Mouse (Mus musculus): ENCODE data around the gene Mmp28. TPM values are rescaled to one million over a fixed set of nuclear protein-coding genes. Genes with fewer than 3 reads are reported as not detected.

Mmp28 gene
- polyA plus RNA-seq, 1 experiment = 0.52 TPM

DNA sequence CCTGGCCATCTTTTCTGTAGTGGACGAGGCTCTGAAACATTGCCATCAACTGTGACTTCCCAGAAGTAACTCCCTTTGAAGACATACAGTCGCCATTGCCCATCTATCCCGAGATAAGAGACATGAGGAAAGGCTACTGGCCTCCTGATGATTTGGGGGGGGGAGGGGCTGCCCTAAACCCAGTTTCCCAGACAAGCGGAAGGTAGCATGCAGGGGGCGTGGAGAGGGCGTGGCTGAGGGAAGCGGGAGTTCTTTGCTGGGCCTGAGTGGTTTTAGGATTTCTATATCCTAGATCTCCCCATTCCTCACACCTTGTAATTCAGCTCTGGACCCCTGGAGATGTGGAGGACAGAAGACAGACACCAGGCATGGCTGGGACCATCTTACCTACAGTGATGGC, 19.0 kb downstream of the Mmp28 start:
- peak overlapping the region; percentile 15; the same call in 1 of the 2 replicates for H3K4me3 ChIP-seq (ENCODE audit: low read depth, low read length)
- no peaks in the 10 kb centered on the region for H3K9me3 ChIP-seq (replicated peaks; ENCODE audit: control insufficient read depth, insufficient read depth, low read length, poor library complexity, severe bottlenecking)
- TF ChIP-seq POLR2A (IDR thresholded peaks at IDR 0.05; ENCODE audit: insufficient read depth, low read length) (no peak), EP300 (IDR thresholded peaks at IDR 0.05; ENCODE audit: insufficient read depth, low read depth, low read length) (no peak), CTCF (IDR thresholded peaks at IDR 0.05; ENCODE audit: low read depth, low read length) (no peak)
- peaks cover 11% of the 10 kb centered on the region for H3K4me1 ChIP-seq (ENCODE audit: control insufficient read depth, insufficient read depth, low read length)
- H3K9ac ChIP-seq (ENCODE audit: low read depth, poor library complexity, severe bottlenecking) = 0 out of 2 replicates have a peak overlapping the region, but pooled peaks have one; percentile 48
- H3K27me3 ChIP-seq (ENCODE audit: control insufficient read depth, insufficient read depth, low read length, poor library complexity, severe bottlenecking) = no peaks in the 10 kb centered on the region
- H3K27ac ChIP-seq (ENCODE audit: insufficient read depth, low read length) = no peak overlapping the region
- no peaks in the 10 kb centered on the region for H3K36me3 ChIP-seq (ENCODE audit: control insufficient read depth, insufficient read depth, low read length, poor library complexity, severe bottlenecking)

DNA sequence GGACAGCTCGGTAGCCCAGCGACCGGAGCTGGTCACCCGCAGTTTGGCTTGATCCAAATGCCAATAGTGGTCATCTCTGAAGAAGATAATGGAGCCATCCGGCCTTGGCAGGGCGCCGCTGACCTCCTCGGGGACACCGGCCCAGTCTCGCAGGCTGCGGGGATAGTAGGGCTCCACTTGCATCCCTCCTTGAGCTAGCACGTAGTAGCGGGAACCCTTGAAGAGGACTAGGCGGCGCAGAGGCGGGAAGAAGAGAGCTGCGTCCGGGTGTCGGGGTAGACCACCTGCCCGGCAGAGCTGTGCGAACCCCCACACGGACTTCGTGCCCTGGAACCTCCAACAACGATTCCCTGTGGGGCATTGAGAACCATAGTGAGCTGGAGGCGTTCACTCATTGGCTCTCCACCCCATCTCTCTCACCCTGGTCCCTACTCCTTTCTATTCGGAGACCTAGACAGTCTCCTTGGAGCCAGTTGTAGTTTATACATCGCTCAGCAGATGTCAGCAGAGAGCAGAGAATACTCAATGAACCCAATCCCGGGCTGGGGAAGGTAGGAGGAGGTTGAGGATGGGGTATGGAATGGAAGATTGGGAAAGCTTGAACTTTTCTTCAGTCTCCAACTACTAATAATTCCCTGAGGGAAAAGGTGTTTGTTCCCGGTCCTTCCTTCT, 20.1 kb downstream of the Mmp28 start:
- Histone ChIP-seq H3K27me3 (ENCODE audit: control insufficient read depth, insufficient read depth, low read length, poor library complexity, severe bottlenecking) (no peaks in the 10 kb centered on the region), H3K4me1 (ENCODE audit: control insufficient read depth, insufficient read depth, low read length) (peaks cover 4% of the 10 kb centered on the region), H3K27ac (ENCODE audit: insufficient read depth, low read length) (no peak overlapping the region)

GRCm38 (mm10) chr11:83441235-83441634, 21.6 kb downstream of the Mmp28 start:
- H3K9me3 ChIP-seq (replicated peaks; ENCODE audit: control insufficient read depth, insufficient read depth, low read length, poor library complexity, severe bottlenecking) = no peaks in the 10 kb centered on the region
- H3K36me3 ChIP-seq (ENCODE audit: control insufficient read depth, insufficient read depth, low read length, poor library complexity, severe bottlenecking) = no peaks in the 10 kb centered on the region
- TF ChIP-seq POLR2A (IDR thresholded peaks at IDR 0.05; ENCODE audit: insufficient read depth, low read length) = no peak
- no peak for TF ChIP-seq CTCF (IDR thresholded peaks at IDR 0.05; ENCODE audit: low read depth, low read length)
- no peak for TF ChIP-seq EP300 (IDR thresholded peaks at IDR 0.05; ENCODE audit: insufficient read depth, low read depth, low read length)
- no peaks in the 10 kb centered on the region for H3K27me3 ChIP-seq (ENCODE audit: control insufficient read depth, insufficient read depth, low read length, poor library complexity, severe bottlenecking)
- H3K9ac ChIP-seq (ENCODE audit: low read depth, poor library complexity, severe bottlenecking) = no peak overlapping the region
- H3K4me1 ChIP-seq (ENCODE audit: control insufficient read depth, insufficient read depth, low read length) = peaks cover 2% of the 10 kb centered on the region
- no peak overlapping the region for H3K27ac ChIP-seq (ENCODE audit: insufficient read depth, low read length)
- no peak overlapping the region for H3K4me3 ChIP-seq (ENCODE audit: low read depth, low read length)

More for the DNA sequence above, 20.1 kb downstream of the Mmp28 start:
- H3K9ac ChIP-seq (ENCODE audit: low read depth, poor library complexity, severe bottlenecking) = peak overlapping the region; percentile 6; the same call in 1 of the 2 replicates
- H3K9me3 ChIP-seq (replicated peaks; ENCODE audit: control insufficient read depth, insufficient read depth, low read length, poor library complexity, severe bottlenecking) = no peaks in the 10 kb centered on the region
- TF ChIP-seq CTCF (IDR thresholded peaks at IDR 0.05; ENCODE audit: low read depth, low read length) (peak; percentile 40), EP300 (IDR thresholded peaks at IDR 0.05; ENCODE audit: insufficient read depth, low read depth, low read length) (no peak)
- H3K36me3 ChIP-seq (ENCODE audit: control insufficient read depth, insufficient read depth, low read length, poor library complexity, severe bottlenecking) = no peaks in the 10 kb centered on the region
- H3K4me3 ChIP-seq (ENCODE audit: low read depth, low read length) = peak overlapping the region; percentile 37

DNA sequence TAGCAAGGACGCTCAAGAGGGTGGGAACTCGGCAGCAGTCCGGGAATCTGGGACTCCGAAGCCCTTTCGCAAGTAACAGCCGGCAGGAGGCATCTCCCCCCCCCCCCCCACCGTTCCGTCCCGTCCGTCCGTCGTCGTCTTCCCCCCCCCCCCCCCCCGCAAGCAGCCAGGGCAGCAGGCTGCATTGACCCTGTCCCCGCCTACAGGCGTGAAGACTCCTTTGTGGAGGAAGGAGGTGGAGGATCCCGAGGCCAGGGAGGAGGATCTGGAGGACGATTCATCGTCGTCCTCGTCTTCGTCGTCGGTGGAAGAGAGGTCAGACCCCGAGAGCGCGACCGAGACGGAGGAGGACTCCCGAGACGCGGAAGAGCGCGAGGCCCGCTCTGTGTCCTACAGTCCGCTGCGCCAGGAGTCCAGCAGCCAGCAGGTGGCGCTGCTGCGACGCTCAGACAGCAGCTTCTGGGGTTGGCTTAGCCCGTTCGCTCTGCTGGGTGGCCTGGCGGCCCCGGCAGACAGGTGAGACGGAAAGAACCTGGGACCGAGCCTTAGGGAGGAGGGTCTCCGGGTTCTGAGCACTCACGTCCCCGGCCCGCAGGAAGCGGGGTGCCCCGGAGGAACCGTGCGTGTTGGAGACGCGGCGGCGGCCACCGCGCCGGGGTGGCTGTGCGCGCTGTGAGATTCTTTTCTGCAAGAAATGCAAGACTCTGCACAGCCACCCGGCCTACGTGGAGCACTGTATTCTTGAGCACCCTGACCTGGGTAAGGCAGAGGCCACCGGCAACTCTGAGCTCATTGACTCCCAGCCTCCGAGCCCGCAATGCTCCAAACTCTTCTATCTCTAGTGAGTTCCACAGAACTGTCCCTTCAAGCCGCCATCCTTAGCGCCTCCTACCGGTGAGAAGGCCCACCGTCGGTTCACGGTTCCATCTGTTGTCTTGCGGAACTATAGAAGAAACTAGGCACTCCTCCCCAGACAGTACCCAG, 22.5 kb downstream of the Mmp28 start:
- 0 out of 2 replicates have a peak, but pooled peaks have one; percentile 20 for TF ChIP-seq EP300 (IDR thresholded peaks at IDR 0.05; ENCODE audit: insufficient read depth, low read depth, low read length)
- TF ChIP-seq CTCF (IDR thresholded peaks at IDR 0.05; ENCODE audit: low read depth, low read length) = peak; percentile 93
- no peak for TF ChIP-seq POLR2A (IDR thresholded peaks at IDR 0.05; ENCODE audit: insufficient read depth, low read length)
- no peaks in the 10 kb centered on the region for H3K27me3 ChIP-seq (ENCODE audit: control insufficient read depth, insufficient read depth, low read length, poor library complexity, severe bottlenecking)
- H3K27ac ChIP-seq (ENCODE audit: insufficient read depth, low read length) = no peak overlapping the region
- no peaks in the 10 kb centered on the region for H3K36me3 ChIP-seq (ENCODE audit: control insufficient read depth, insufficient read depth, low read length, poor library complexity, severe bottlenecking)
- H3K9me3 ChIP-seq (replicated peaks; ENCODE audit: control insufficient read depth, insufficient read depth, low read length, poor library complexity, severe bottlenecking) = no peaks in the 10 kb centered on the region
- H3K4me1 ChIP-seq (ENCODE audit: control insufficient read depth, insufficient read depth, low read length) = peaks cover 2% of the 10 kb centered on the region
- H3K9ac ChIP-seq (ENCODE audit: low read depth, poor library complexity, severe bottlenecking) = peak overlapping the region; percentile 65
- H3K4me3 ChIP-seq (ENCODE audit: low read depth, low read length) = peak overlapping the region; percentile 64

GRCm38 (mm10) chr11:83439426-83440060, 23.3 kb downstream of the Mmp28 start:
- Histone ChIP-seq H3K36me3 (ENCODE audit: control insufficient read depth, insufficient read depth, low read length, poor library complexity, severe bottlenecking) (no peaks in the 10 kb centered on the region), H3K9ac (ENCODE audit: low read depth, poor library complexity, severe bottlenecking) (peak overlapping the region; percentile 65), H3K4me1 (ENCODE audit: control insufficient read depth, insufficient read depth, low read length) (peaks cover 2% of the 10 kb centered on the region), H3K4me3 (ENCODE audit: low read depth, low read length) (no peak overlapping the region), H3K27ac (ENCODE audit: insufficient read depth, low read length) (no peak overlapping the region), H3K27me3 (ENCODE audit: control insufficient read depth, insufficient read depth, low read length, poor library complexity, severe bottlenecking) (no peaks in the 10 kb centered on the region), H3K9me3 (replicated peaks; ENCODE audit: control insufficient read depth, insufficient read depth, low read length, poor library complexity, severe bottlenecking) (no peaks in the 10 kb centered on the region)
- TF ChIP-seq POLR2A (IDR thresholded peaks at IDR 0.05; ENCODE audit: insufficient read depth, low read length) (no peak), EP300 (IDR thresholded peaks at IDR 0.05; ENCODE audit: insufficient read depth, low read depth, low read length) (no peak), CTCF (IDR thresholded peaks at IDR 0.05; ENCODE audit: low read depth, low read length) (no peak)

All from ES-Bruce4 (cell line).